Mouse (Mus musculus) G1E (cell line): ENCODE results near the gene Speg.

Source experiments
- CTCF ChIP-seq: IDR thresholded peaks from 2 replicates; pipeline ENCODE4 v1.5.1; 2012; ENCODE audit warnings: low read depth, low read length, inconsistent platforms, mixed read lengths
- GATA1 ChIP-seq: IDR thresholded peaks from 2 replicates; pipeline ENCODE4 v1.6.1; 2012; ENCODE audit warnings: borderline replicate concordance, low read length, inconsistent platforms, mixed read lengths
- GATA2 ChIP-seq: IDR thresholded peaks from 2 replicates; pipeline ENCODE4 v1.6.1; 2012; ENCODE audit warnings: low read depth, low read length, inconsistent platforms, borderline replicate concordance
- POLR2AphosphoS5 ChIP-seq: IDR thresholded peaks from 2 replicates; pipeline ENCODE4 v1.6.1; 2012; ENCODE audit warnings: low read depth, low read length, inconsistent platforms; ENCODE audit not compliant: insufficient replicate concordance
- TAL1 ChIP-seq: conservative IDR thresholded peaks from 2 replicates; pipeline ENCODE4 v1.6.1; 2012; ENCODE audit warnings: low read depth, low read length, inconsistent platforms, mixed read lengths

GRCm38 (mm10) chr1:75365510-75366137 is 9.5 kb upstream of the Speg start:
- TF ChIP-seq TAL1 (no peak), CTCF (no peak), GATA1 (no peak), POLR2AphosphoS5 (no peak), GATA2 (no peak)
